Mouse (Mus musculus) liver, embryonic 11.5 days (tissue): ENCODE results near the gene Egfl8. TPM values are rescaled to one million over a fixed set of nuclear protein-coding genes. Genes with fewer than 3 reads are reported as not detected.
A peak's percentile ranks its signal among the peaks of the same experiment; 100 is the strongest.

Experiments
- ATAC-seq: fragments of 200-750 bp; cut with Nextera tagmentation; replicated peaks from 2 replicates; pipeline ENCODE4 v1.8.0; 2017; ENCODE audit warnings: moderate number of reproducible peaks, mild to moderate bottlenecking, moderate TSS enrichment, moderate library complexity; ENCODE audit not compliant: low FRiP score
- DNase-seq: peaks from one replicate; pipeline ENCODE4 v3.0.0-alpha.2; 2017; ENCODE audit warnings: low spot score
- H3K27ac ChIP-seq: fragments of 300-500 bp; sonication (generic); 2 replicates; pipeline ENCODE4 v1.5.1; 2014; ENCODE audit warnings: mild to moderate bottlenecking, low read depth, low read length, control low read depth
- H3K27me3 ChIP-seq: fragments of 300-500 bp; sonication (generic); replicated peaks from 2 replicates; pipeline ENCODE4 v1.6.1; 2014; ENCODE audit warnings: low read length, mixed read lengths; ENCODE audit not compliant: control insufficient read depth, insufficient read depth
- H3K36me3 ChIP-seq: fragments of 300-500 bp; sonication (generic); 2 replicates; pipeline ENCODE4 v1.6.1; 2014; ENCODE audit warnings: mild to moderate bottlenecking, low read length, moderate library complexity, mixed read lengths; ENCODE audit not compliant: control insufficient read depth, insufficient read depth
- H3K4me1 ChIP-seq: fragments of 300-500 bp; sonication (generic); replicated peaks from 2 replicates; pipeline ENCODE4 v1.6.1; 2014; ENCODE audit warnings: low read length, mixed read lengths; ENCODE audit not compliant: control insufficient read depth, insufficient read depth
- H3K4me2 ChIP-seq: fragments of 300-500 bp; sonication (generic); 2 replicates; pipeline ENCODE4 v1.6.1; 2014; ENCODE audit warnings: mild to moderate bottlenecking, control low read depth, moderate library complexity
- H3K4me3 ChIP-seq: fragments of 300-500 bp; sonication (generic); 2 replicates; pipeline ENCODE4 v1.5.1; 2014; ENCODE audit warnings: low read depth, low read length, control low read depth
- H3K9ac ChIP-seq: fragments of 300-500 bp; sonication (generic); 2 replicates; pipeline ENCODE4 v1.6.1; 2014; ENCODE audit warnings: low read depth, low read length, control low read depth
- H3K9me3 ChIP-seq: fragments of 300-500 bp; sonication (generic); 2 replicates; pipeline ENCODE4 v1.6.1; 2016; ENCODE audit warnings: low read length, inconsistent platforms, mixed read lengths; ENCODE audit not compliant: control insufficient read depth
- WGBS: fragments of 180-500 bp; shearing (Covaris S2); extraction: QIAGEN DNeasy Blood & Tissue Kit; methylation state at CpG from one replicate; pipeline ENCODE4 v1.1.7; 2014; 5-methylcytosine and 5-hydroxymethylcytosine counted together
- polyA plus RNA-seq: library from polyadenylated mRNA; unstranded; fragments of >200 nt; fragmentation: Nextera tagmentation; extraction: Ambion mirVana; gene quantifications from 2 replicates; pipeline ENCODE4 v1.2.1, GENCODE M21; 2014

The Egfl8 gene
- polyA plus RNA-seq, 1 experiment from 2014 or later, result 1.6 TPM

GRCm38 (mm10) chr17:34627943-34628643 lies 12.3 kb upstream of the Egfl8 start, which contains the start of gene Ppt2:
Gene Ppt2 (minus strand): TSS chr17:34628510.
- H3K27me3 ChIP-seq, result peaks cover 48% of the 10 kb centered on the region
- peak within 1 kb of the TSS; percentile 80 for H3K4me3 ChIP-seq
- peaks cover 6% of the 10 kb centered on the region for H3K36me3 ChIP-seq
- DNase-seq, result peak; percentile 63
- H3K4me2 ChIP-seq, result peak within 1 kb of the TSS; percentile 94
- 10% methylated on average over 29 of the region's 29 CpGs for WGBS
- no peaks in the 10 kb centered on the region for H3K9me3 ChIP-seq
- peak within 1 kb of the TSS; percentile 79 for H3K9ac ChIP-seq
- ATAC-seq, result no peak
- peaks cover 36% of the 10 kb centered on the region for H3K4me1 ChIP-seq
- H3K27ac ChIP-seq, result peak within 1 kb of the TSS; percentile 67

- DNase-seq, result peak; percentile 88
- H3K4me3 ChIP-seq, result peak overlapping the region; percentile 80
- H3K4me1 ChIP-seq, result peaks cover 34% of the 10 kb centered on the region
- H3K36me3 ChIP-seq, result peaks cover 6% of the 10 kb centered on the region
- H3K9me3 ChIP-seq, result no peaks in the 10 kb centered on the region
- WGBS, result under 1% methylated on average over 43 of the region's 45 CpGs
- peak; percentile 76 for ATAC-seq
- peaks cover 41% of the 10 kb centered on the region for H3K27me3 ChIP-seq
- peak overlapping the region; percentile 67 for H3K27ac ChIP-seq
- H3K9ac ChIP-seq, result peak overlapping the region; percentile 79
- H3K4me2 ChIP-seq, result peak overlapping the region; percentile 94
These were observed 11.5 kb upstream of the Egfl8 start for GRCm38 (mm10) chr17:34627093-34627942.

- H3K27me3 ChIP-seq, result peaks cover 35% of the 10 kb centered on the region
- H3K9ac ChIP-seq, result peak overlapping the region; percentile 79
- no peaks in the 10 kb centered on the region for H3K9me3 ChIP-seq
- DNase-seq (peak; percentile 63), ATAC-seq (peak; percentile 40; the same call in 1 of the 2 replicates)
- H3K4me2 ChIP-seq, result peak overlapping the region; percentile 94
- peak overlapping the region; percentile 67 for H3K27ac ChIP-seq
- peaks cover 30% of the 10 kb centered on the region for H3K4me1 ChIP-seq
- H3K4me3 ChIP-seq, result peak overlapping the region; percentile 80
- WGBS, result under 1% methylated on average over 18 of the region's 18 CpGs
- H3K36me3 ChIP-seq, result peaks cover 11% of the 10 kb centered on the region
These were observed 11.0 kb upstream of the Egfl8 start for GRCm38 (mm10) chr17:34626773-34627092.

GRCm38 (mm10) chr17:34626062-34626772 lies 10.4 kb upstream of the Egfl8 start:
- Histone ChIP-seq H3K4me3 (peak overlapping the region; percentile 80), H3K27me3 (peaks cover 30% of the 10 kb centered on the region), H3K36me3 (peaks cover 12% of the 10 kb centered on the region), H3K9me3 (no peaks in the 10 kb centered on the region), H3K27ac (peak overlapping the region; percentile 67), H3K9ac (peak overlapping the region; percentile 79), H3K4me2 (peak overlapping the region; percentile 94), H3K4me1 (peaks cover 27% of the 10 kb centered on the region)
- no peak for DNase-seq
- WGBS, result 54% methylated on average over 16 of the region's 16 CpGs
- ATAC-seq, result peak; percentile 0; the same call in 1 of the 2 replicates

- H3K4me3 ChIP-seq, result no peak overlapping the region
- peaks cover 14% of the 10 kb centered on the region for H3K4me1 ChIP-seq
- H3K4me2 ChIP-seq, result no peak overlapping the region
- DNase-seq (no peak), ATAC-seq (no peak)
- no peak overlapping the region for H3K9ac ChIP-seq
- H3K27ac ChIP-seq, result no peak overlapping the region
- WGBS, result 91% methylated on average over 3 of the region's 3 CpGs
- no peaks in the 10 kb centered on the region for H3K9me3 ChIP-seq
- H3K36me3 ChIP-seq, result peaks cover 12% of the 10 kb centered on the region
- peaks cover 18% of the 10 kb centered on the region for H3K27me3 ChIP-seq
These were observed 9.2 kb upstream of the Egfl8 start for GRCm38 (mm10) chr17:34624981-34625380.

GRCm38 (mm10) chr17:34623161-34623560 lies 7.4 kb upstream of the Egfl8 start:
- Histone ChIP-seq H3K36me3 (peaks cover 12% of the 10 kb centered on the region), H3K4me3 (no peak overlapping the region), H3K4me2 (no peak overlapping the region), H3K27me3 (no peaks in the 10 kb centered on the region; the same call in 1 of the 2 replicates), H3K4me1 (peaks cover 7% of the 10 kb centered on the region), H3K9me3 (no peaks in the 10 kb centered on the region), H3K9ac (no peak overlapping the region), H3K27ac (no peak overlapping the region)
- ATAC-seq, result no peak
- 86% methylated on average over 9 of the region's 9 CpGs for WGBS
- DNase-seq, result no peak

- no peaks in the 10 kb centered on the region for H3K27me3 ChIP-seq
- no peak for ATAC-seq
- H3K4me3 ChIP-seq, result no peak overlapping the region
- no peak for DNase-seq
- H3K4me1 ChIP-seq, result peaks cover under 1% of the 10 kb centered on the region; the same call in 1 of the 2 replicates
- no peaks in the 10 kb centered on the region for H3K9me3 ChIP-seq
- no peak overlapping the region for H3K27ac ChIP-seq
- no peak overlapping the region for H3K9ac ChIP-seq
- no peak overlapping the region for H3K4me2 ChIP-seq
- H3K36me3 ChIP-seq, result peaks cover 12% of the 10 kb centered on the region
- WGBS, result 82% methylated on average over 8 of the region's 8 CpGs
These were observed 5.2 kb upstream of the Egfl8 start for GRCm38 (mm10) chr17:34621006-34621405.

- Histone ChIP-seq H3K4me3 (no peak overlapping the region), H3K9ac (no peak overlapping the region), H3K27ac (no peak overlapping the region), H3K9me3 (no peaks in the 10 kb centered on the region), H3K27me3 (no peaks in the 10 kb centered on the region), H3K4me1 (no peaks in the 10 kb centered on the region), H3K4me2 (no peak overlapping the region), H3K36me3 (peaks cover 11% of the 10 kb centered on the region)
- peak; percentile 65 for ATAC-seq
- peak; percentile 74 for DNase-seq
- WGBS, result 12% methylated on average over 6 of the region's 6 CpGs
These were observed 3.2 kb upstream of the Egfl8 start for GRCm38 (mm10) chr17:34618999-34619398.
